Mouse (Mus musculus): ENCODE measurements around the gene Slc50a1. TPM values are rescaled to one million over a fixed set of nuclear protein-coding genes. Genes with fewer than 3 reads are reported as not detected.

Gene Slc50a1
- polyA plus RNA-seq, 1 experiment from 2014 or later, result 38.1 TPM

DNA sequence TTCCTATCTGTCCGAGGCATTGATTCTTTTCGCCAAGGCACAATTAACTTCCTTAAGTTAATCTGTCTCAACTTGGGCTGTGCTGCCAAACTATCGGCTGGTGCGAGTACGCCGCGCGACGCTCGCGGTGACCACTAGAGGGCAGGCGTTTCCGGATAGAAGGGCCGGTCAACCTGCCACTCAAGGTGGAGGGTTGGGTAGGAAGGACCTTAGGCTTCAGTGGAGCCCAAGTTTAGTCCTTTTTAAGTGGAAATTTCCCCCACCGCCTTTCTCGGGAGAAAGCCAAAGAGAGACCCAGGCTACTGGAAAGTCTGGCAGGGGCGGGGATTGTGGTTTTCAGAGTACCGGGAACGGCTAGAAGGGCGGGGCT lies 42.2 kb downstream of the Slc50a1 start:
- H3K4me2 ChIP-seq (ENCODE audit: low read length), result peak overlapping the region; percentile 66
- DNase-seq (peak; percentile 93), ATAC-seq (ENCODE audit: low FRiP score, low TSS enrichment) (peak; percentile 31; the same call in 1 of the 2 replicates)
- peak overlapping the region; percentile 47 for H3K4me3 ChIP-seq (replicated peaks; ENCODE audit: low read depth, low read length)
- H3K27me3 ChIP-seq (ENCODE audit: control insufficient read depth, insufficient read depth, low read length), result no peaks in the 10 kb centered on the region
- WGBS, result under 1% methylated on average over 20 of the region's 20 CpGs
- H3K27ac ChIP-seq (replicated peaks; ENCODE audit: low read depth, low read length), result peak overlapping the region; percentile 93; the same call in 1 of the 2 replicates
- H3K36me3 ChIP-seq (ENCODE audit: control insufficient read depth, insufficient read depth, low read length), result peaks cover 14% of the 10 kb centered on the region
- H3K9ac ChIP-seq (replicated peaks; ENCODE audit: low read length), result no peak overlapping the region
- H3K9me3 ChIP-seq (ENCODE audit: control insufficient read depth, low read length), result no peaks in the 10 kb centered on the region
- peaks cover 44% of the 10 kb centered on the region for H3K4me1 ChIP-seq (ENCODE audit: control insufficient read depth, insufficient read depth, low read length)

DNA sequence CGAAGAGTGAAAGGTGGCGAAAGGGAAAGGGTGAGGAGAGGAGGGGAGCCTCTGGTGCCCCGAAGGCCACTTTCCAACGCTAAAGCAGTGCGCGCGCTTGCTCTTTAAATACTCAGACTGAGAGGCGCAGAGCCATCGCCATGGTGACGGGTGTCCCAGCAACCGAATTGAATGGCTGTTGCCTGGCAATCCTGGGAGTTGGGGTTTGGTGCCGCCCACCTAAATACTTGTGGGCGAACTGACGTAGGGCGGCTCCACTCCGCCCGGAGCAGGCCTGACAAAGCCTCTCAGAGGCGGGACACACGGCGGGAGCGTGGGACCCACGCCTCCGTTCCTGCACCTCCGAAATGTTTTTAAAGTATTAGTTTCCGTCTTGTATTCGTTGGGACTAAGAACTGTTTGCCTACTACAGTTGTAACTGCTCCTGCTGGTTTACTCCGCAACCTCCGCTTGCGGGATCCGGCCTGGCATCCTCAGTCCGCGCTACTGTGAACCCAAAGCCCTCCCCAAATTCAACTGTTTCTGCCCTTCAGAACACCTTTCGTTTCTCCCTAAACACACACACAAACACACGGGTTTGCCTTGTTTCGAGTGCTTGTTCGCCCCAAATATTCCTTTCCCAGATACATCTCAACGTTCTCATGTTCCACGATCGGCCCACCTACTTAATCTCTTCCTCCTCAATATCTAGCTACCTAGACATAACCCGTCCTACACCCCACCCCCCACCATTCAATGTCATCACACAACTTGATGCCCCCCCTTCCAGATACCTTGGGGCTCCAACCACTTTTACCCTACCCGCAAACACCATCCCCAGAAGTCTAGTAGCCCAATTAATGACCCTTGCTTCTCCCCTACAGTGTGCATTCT lies 42.8 kb downstream of the Slc50a1 start:
- 1% methylated on average over 41 of the region's 41 CpGs for WGBS
- DNase-seq (peak; percentile 96), ATAC-seq (ENCODE audit: low FRiP score, low TSS enrichment) (peak; percentile 80)
- H3K27me3 ChIP-seq (ENCODE audit: control insufficient read depth, insufficient read depth, low read length), result no peaks in the 10 kb centered on the region
- H3K4me1 ChIP-seq (ENCODE audit: control insufficient read depth, insufficient read depth, low read length), result peaks cover 44% of the 10 kb centered on the region
- H3K27ac ChIP-seq (replicated peaks; ENCODE audit: low read depth, low read length), result peak overlapping the region; percentile 93
- H3K9ac ChIP-seq (replicated peaks; ENCODE audit: low read length), result peak overlapping the region; percentile 69
- H3K4me2 ChIP-seq (ENCODE audit: low read length), result peak overlapping the region; percentile 66
- H3K9me3 ChIP-seq (ENCODE audit: control insufficient read depth, low read length), result no peaks in the 10 kb centered on the region
- H3K4me3 ChIP-seq (replicated peaks; ENCODE audit: low read depth, low read length), result peak overlapping the region; percentile 47
- peaks cover 8% of the 10 kb centered on the region for H3K36me3 ChIP-seq (ENCODE audit: control insufficient read depth, insufficient read depth, low read length)

DNA sequence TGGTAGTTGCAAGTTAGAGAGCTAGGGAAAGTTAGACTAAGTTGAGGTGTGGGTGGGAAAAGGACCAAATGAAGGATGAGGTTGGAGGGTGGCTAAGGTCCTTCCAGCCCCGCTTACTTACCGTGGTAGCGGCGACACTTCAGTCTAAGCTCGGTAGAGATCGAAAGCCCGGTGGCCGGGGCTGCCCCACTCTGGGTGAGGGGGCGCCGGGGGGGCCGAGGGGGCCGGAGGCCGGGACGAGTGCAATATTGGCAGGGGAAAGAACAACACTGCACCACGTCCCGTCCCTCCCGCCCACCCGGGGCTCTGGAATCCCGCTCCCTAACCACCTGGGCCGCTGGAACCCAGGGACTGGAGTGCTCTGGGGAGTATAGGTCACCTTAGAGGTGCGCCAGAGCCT lies 43.5 kb downstream of the Slc50a1 start, which contains the start of gene Mtx1:
Gene Mtx1, minus strand, starts transcription at position 189 of the 400 bp plus-strand sequence.
- ATAC-seq (ENCODE audit: low FRiP score, low TSS enrichment) (no peak; the same call in 1 of the 2 replicates), DNase-seq (no peak)
- H3K4me1 ChIP-seq (ENCODE audit: control insufficient read depth, insufficient read depth, low read length), result peaks cover 44% of the 10 kb centered on the region
- 2% methylated on average over 21 of the region's 21 CpGs for WGBS
- H3K27ac ChIP-seq (replicated peaks; ENCODE audit: low read depth, low read length), result peak within 1 kb of the TSS; percentile 93
- H3K4me2 ChIP-seq (ENCODE audit: low read length), result peak within 1 kb of the TSS; percentile 66
- peaks cover 7% of the 10 kb centered on the region for H3K36me3 ChIP-seq (ENCODE audit: control insufficient read depth, insufficient read depth, low read length)
- H3K4me3 ChIP-seq (replicated peaks; ENCODE audit: low read depth, low read length), result peak within 1 kb of the TSS; percentile 47
- peak within 1 kb of the TSS; percentile 69 for H3K9ac ChIP-seq (replicated peaks; ENCODE audit: low read length)
- H3K9me3 ChIP-seq (ENCODE audit: control insufficient read depth, low read length), result no peaks in the 10 kb centered on the region
- no peaks in the 10 kb centered on the region for H3K27me3 ChIP-seq (ENCODE audit: control insufficient read depth, insufficient read depth, low read length)

DNA sequence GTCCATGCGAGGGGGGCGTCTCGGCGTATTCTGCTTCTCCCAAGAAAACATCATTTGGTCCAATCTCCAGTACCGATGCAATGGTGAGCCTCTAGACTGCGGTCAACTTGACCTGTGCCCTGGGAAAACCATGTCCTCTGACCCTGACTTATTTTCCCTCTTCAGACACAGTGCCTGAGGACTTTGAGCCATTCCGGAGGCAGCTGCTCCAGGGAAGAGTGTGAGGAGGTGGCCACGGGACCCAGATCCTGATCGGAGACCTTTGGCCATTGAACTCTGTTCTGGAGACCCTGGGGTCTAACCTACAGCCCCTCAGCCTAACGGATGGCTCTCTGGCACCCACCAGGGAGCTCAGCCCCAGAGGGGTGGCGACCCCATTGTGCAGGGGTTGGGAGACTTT lies 44.0 kb downstream of the Slc50a1 start:
- DNase-seq, result no peak
- peak overlapping the region; percentile 93 for H3K27ac ChIP-seq (replicated peaks; ENCODE audit: low read depth, low read length)
- H3K4me3 ChIP-seq (replicated peaks; ENCODE audit: low read depth, low read length), result peak overlapping the region; percentile 47
- H3K9me3 ChIP-seq (ENCODE audit: control insufficient read depth, low read length), result no peaks in the 10 kb centered on the region
- H3K4me2 ChIP-seq (ENCODE audit: low read length), result peak overlapping the region; percentile 66
- no peak for ATAC-seq (ENCODE audit: low FRiP score, low TSS enrichment)
- H3K4me1 ChIP-seq (ENCODE audit: control insufficient read depth, insufficient read depth, low read length), result peaks cover 44% of the 10 kb centered on the region
- H3K36me3 ChIP-seq (ENCODE audit: control insufficient read depth, insufficient read depth, low read length), result peaks cover 11% of the 10 kb centered on the region
- H3K9ac ChIP-seq (replicated peaks; ENCODE audit: low read length), result peak overlapping the region; percentile 69
- no peaks in the 10 kb centered on the region for H3K27me3 ChIP-seq (ENCODE audit: control insufficient read depth, insufficient read depth, low read length)
- 4% methylated on average over 11 of the region's 11 CpGs for WGBS

DNA sequence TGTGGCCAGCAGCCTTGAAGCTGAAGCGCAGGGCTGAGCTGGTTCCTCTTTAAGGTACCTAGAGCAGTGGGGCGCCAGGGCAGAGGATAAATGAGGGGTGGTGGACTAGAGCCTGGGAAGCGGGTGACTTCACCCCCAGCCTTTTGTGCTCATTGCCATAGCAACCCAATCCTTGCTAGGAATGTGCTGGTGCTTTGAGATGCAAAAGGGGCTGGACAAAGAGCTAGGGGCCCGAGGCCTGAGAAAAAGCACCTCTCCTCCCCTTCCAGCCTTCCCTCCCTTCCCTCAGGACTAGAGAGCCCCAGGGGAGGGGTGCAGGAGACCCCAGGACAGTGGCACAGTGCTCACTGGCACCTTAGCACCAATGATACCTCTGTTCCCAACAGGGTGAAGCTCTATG lies 44.5 kb downstream of the Slc50a1 start:
- peaks cover 15% of the 10 kb centered on the region for H3K36me3 ChIP-seq (ENCODE audit: control insufficient read depth, insufficient read depth, low read length)
- H3K27ac ChIP-seq (replicated peaks; ENCODE audit: low read depth, low read length), result peak overlapping the region; percentile 93
- DNase-seq (peak; percentile 87), ATAC-seq (ENCODE audit: low FRiP score, low TSS enrichment) (peak; percentile 75)
- 3% methylated on average over 4 of the region's 4 CpGs for WGBS
- peak overlapping the region; percentile 69 for H3K9ac ChIP-seq (replicated peaks; ENCODE audit: low read length)
- peaks cover 44% of the 10 kb centered on the region for H3K4me1 ChIP-seq (ENCODE audit: control insufficient read depth, insufficient read depth, low read length)
- H3K4me2 ChIP-seq (ENCODE audit: low read length), result peak overlapping the region; percentile 66
- no peaks in the 10 kb centered on the region for H3K27me3 ChIP-seq (ENCODE audit: control insufficient read depth, insufficient read depth, low read length)
- no peaks in the 10 kb centered on the region for H3K9me3 ChIP-seq (ENCODE audit: control insufficient read depth, low read length)
- peak overlapping the region; percentile 47 for H3K4me3 ChIP-seq (replicated peaks; ENCODE audit: low read depth, low read length)

DNA sequence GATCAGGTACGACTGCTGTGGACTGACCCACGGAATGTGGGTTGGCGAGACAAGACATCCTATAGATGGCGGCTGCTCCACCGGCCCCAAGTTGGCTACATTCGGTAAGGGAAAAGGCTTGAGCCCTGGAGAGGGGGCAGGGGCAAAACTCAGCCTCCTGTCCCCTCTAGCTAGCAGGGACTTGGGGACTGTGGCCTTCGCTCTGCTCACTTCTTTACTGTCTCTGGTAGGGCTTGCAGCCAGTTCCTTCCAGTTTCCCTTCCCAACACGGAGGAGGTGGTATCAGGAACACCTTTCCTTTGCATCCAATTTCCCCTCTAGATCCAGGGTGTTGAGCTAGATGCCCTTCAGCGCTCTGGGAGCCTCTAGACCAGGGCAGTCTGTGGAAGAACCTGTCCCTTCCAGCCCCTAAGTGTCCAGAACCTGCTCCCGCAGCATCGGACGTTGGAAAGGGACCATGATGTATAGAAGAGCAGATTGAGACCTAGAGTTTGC lies 45.0 kb downstream of the Slc50a1 start:
- peak overlapping the region; percentile 69 for H3K9ac ChIP-seq (replicated peaks; ENCODE audit: low read length)
- no peaks in the 10 kb centered on the region for H3K9me3 ChIP-seq (ENCODE audit: control insufficient read depth, low read length)
- H3K4me1 ChIP-seq (ENCODE audit: control insufficient read depth, insufficient read depth, low read length), result peaks cover 44% of the 10 kb centered on the region
- peak; percentile 17 for DNase-seq
- no peaks in the 10 kb centered on the region for H3K27me3 ChIP-seq (ENCODE audit: control insufficient read depth, insufficient read depth, low read length)
- H3K4me3 ChIP-seq (replicated peaks; ENCODE audit: low read depth, low read length), result peak overlapping the region; percentile 47
- H3K27ac ChIP-seq (replicated peaks; ENCODE audit: low read depth, low read length), result peak overlapping the region; percentile 93
- ATAC-seq (ENCODE audit: low FRiP score, low TSS enrichment), result no peak
- 6% methylated on average over 12 of the region's 12 CpGs for WGBS
- H3K36me3 ChIP-seq (ENCODE audit: control insufficient read depth, insufficient read depth, low read length), result peaks cover 15% of the 10 kb centered on the region
- peak overlapping the region; percentile 66 for H3K4me2 ChIP-seq (ENCODE audit: low read length)

DNA sequence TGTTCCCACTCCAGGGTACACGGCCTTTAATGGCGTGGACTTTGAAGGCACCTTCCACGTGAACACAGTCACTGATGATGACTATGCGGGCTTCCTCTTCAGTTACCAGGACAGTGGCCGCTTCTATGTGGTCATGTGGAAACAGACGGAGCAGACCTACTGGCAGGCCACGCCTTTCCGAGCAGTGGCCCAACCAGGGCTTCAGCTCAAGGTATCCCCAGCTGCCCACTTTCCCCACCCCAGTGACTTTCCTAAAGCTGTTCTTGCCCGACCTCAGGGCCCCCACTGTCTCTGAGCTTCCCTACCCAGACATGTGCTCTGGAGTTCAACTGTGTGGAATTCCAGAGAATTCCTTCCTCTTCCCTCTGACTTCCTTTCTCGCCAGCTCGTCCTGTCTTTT lies 45.6 kb downstream of the Slc50a1 start:
- DNase-seq, result peak; percentile 46
- H3K4me1 ChIP-seq (ENCODE audit: control insufficient read depth, insufficient read depth, low read length), result peaks cover 44% of the 10 kb centered on the region
- 17% methylated on average over 11 of the region's 11 CpGs for WGBS

DNA sequence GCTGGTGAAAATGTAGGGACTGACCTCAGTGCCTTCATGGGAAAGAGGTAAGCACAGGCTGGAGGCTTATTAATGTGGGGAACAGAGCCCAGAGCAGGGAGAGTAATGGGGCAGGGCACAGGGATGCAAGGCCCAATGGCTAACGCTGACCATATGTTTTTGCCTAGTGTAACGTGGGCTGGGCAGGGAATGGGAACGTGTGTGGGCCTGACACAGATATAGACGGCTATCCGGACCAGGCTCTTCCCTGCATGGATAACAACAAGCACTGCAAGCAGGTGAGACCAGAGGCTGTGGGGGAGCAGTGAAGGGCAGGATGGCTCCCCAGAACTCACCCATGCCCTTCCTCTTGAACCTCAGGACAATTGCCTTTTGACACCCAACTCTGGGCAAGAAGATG lies 49.2 kb downstream of the Slc50a1 start:
- Histone ChIP-seq H3K9me3 (ENCODE audit: control insufficient read depth, low read length) (no peaks in the 10 kb centered on the region), H3K4me3 (replicated peaks; ENCODE audit: low read depth, low read length) (no peak overlapping the region), H3K4me1 (ENCODE audit: control insufficient read depth, insufficient read depth, low read length) (peaks cover 28% of the 10 kb centered on the region), H3K27ac (replicated peaks; ENCODE audit: low read depth, low read length) (no peak overlapping the region), H3K9ac (replicated peaks; ENCODE audit: low read length) (no peak overlapping the region), H3K36me3 (ENCODE audit: control insufficient read depth, insufficient read depth, low read length) (peaks cover 20% of the 10 kb centered on the region), H3K4me2 (ENCODE audit: low read length) (no peak overlapping the region), H3K27me3 (ENCODE audit: control insufficient read depth, insufficient read depth, low read length) (no peaks in the 10 kb centered on the region)
- WGBS, result 62% methylated on average over 5 of the region's 5 CpGs
- DNase-seq, result no peak
- ATAC-seq (ENCODE audit: low FRiP score, low TSS enrichment), result no peak

More for the DNA sequence above, 45.6 kb downstream of the Slc50a1 start:
- H3K4me2 ChIP-seq (ENCODE audit: low read length), result peak overlapping the region; percentile 66
- no peaks in the 10 kb centered on the region for H3K27me3 ChIP-seq (ENCODE audit: control insufficient read depth, insufficient read depth, low read length)
- peak overlapping the region; percentile 47 for H3K4me3 ChIP-seq (replicated peaks; ENCODE audit: low read depth, low read length)
- peak overlapping the region; percentile 93 for H3K27ac ChIP-seq (replicated peaks; ENCODE audit: low read depth, low read length)
- H3K36me3 ChIP-seq (ENCODE audit: control insufficient read depth, insufficient read depth, low read length), result peaks cover 15% of the 10 kb centered on the region
- H3K9ac ChIP-seq (replicated peaks; ENCODE audit: low read length), result peak overlapping the region; percentile 69
- no peaks in the 10 kb centered on the region for H3K9me3 ChIP-seq (ENCODE audit: control insufficient read depth, low read length)
- no peak for ATAC-seq (ENCODE audit: low FRiP score, low TSS enrichment)
